Mouse (Mus musculus) E14TG2a.4 (cell line): Measurements from ENCODE around the gene Picalm.
"Not testable (repeated sequence)": the region's sequence is repeated elsewhere in the genome, so short reads cannot be mapped to it uniquely, and the experiment has no call there.

Experiments
- H3K27me3 ChIP-seq: 2 replicates; pipeline ENCODE4 v1.6.1; 2014; ENCODE audit warnings: low read length, control low read depth; ENCODE audit not compliant: insufficient read depth
- H3K36me3 ChIP-seq: 2 replicates; pipeline ENCODE4 v1.6.1; 2014; ENCODE audit warnings: low read length, control low read depth; ENCODE audit not compliant: insufficient read depth
- H3K4me1 ChIP-seq: replicated peaks from 2 replicates; pipeline ENCODE4 v1.6.1; 2014; ENCODE audit warnings: low read depth, low read length, control low read depth
- H3K4me3 ChIP-seq: replicated peaks from 2 replicates; pipeline ENCODE4 v1.5.1; 2014; ENCODE audit warnings: mild to moderate bottlenecking, low read length
- H3K9me3 ChIP-seq: 2 replicates; pipeline ENCODE4 v1.6.1; 2014; ENCODE audit warnings: low read length, control low read depth
- CTCF ChIP-seq: conservative IDR thresholded peaks from 2 replicates; pipeline ENCODE4 v1.5.1; 2014; ENCODE audit warnings: low read length
- NANOG ChIP-seq: IDR thresholded peaks from 2 replicates; pipeline ENCODE4 v1.6.1; 2014; ENCODE audit warnings: borderline replicate concordance, low read length, mixed read lengths
- POU5F1 ChIP-seq: IDR thresholded peaks from 2 replicates; pipeline ENCODE4 v1.6.1; 2014; ENCODE audit warnings: low read length, borderline replicate concordance

Picalm gene

GRCm38 (mm10) chr7:90160598-90160997, 30.6 kb downstream of the Picalm start:
- no peaks in the 10 kb centered on the region for H3K9me3 ChIP-seq
- TF ChIP-seq POU5F1 (no peak), CTCF (no peak), NANOG (no peak)
- H3K36me3 ChIP-seq, result peaks cover 38% of the 10 kb centered on the region
- no peaks in the 10 kb centered on the region for H3K27me3 ChIP-seq
- peaks cover 18% of the 10 kb centered on the region for H3K4me1 ChIP-seq
- H3K4me3 ChIP-seq, result no peak overlapping the region

GRCm38 (mm10) chr7:90164276-90164675, 34.3 kb downstream of the Picalm start:
- H3K4me1 ChIP-seq, result peaks cover 25% of the 10 kb centered on the region
- no peaks in the 10 kb centered on the region for H3K27me3 ChIP-seq
- H3K4me3 ChIP-seq, result no peak overlapping the region
- H3K36me3 ChIP-seq, result peaks cover 62% of the 10 kb centered on the region
- H3K9me3 ChIP-seq, result no peaks in the 10 kb centered on the region
- TF ChIP-seq NANOG, result no peak

DNA sequence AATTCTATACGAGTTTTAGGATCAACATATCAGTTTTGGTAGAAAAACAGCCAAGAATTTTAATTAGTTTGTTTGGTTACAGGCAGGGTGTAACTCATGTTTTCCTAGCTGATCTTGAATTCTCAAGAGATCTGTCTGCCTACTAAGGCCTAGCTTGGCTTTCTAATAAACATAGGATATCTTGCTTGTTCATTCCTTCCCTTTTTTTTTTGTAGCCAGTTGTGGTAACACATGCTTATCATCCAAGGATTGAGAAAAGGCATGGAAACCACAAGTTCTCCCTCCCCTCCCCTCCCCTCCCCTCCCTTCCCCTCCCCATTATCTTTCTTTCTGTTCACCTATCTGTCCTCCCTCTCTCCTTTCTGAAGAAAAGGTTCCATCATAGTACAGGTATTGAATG, 36.0 kb downstream of the Picalm start:
- no peaks in the 10 kb centered on the region for H3K9me3 ChIP-seq
- no peak for TF ChIP-seq CTCF
- no peak for TF ChIP-seq NANOG
- TF ChIP-seq POU5F1, result no peak
- H3K36me3 ChIP-seq, result peaks cover 66% of the 10 kb centered on the region
- peaks cover 25% of the 10 kb centered on the region for H3K4me1 ChIP-seq
- H3K4me3 ChIP-seq, result no peak overlapping the region
- no peaks in the 10 kb centered on the region for H3K27me3 ChIP-seq

DNA sequence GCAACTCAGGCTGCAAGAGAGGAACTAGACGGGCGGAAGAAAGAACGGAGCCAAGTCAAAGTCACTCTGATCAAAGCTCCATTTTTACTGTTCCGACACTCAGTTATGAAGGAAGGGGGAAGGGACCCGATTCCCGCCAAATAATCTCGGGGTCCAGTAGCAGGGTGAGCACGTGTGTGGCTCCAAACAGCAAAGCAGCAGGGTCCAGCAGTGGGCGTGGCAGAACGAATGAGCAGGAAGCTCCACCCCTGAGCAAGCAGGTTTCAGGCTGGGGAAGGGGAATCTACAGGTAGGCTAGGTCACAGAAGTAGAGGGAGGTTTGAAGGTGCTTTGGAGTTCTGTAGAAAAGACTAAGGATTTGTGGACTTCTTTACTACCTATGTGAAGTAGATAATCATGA, 37.8 kb downstream of the Picalm start:
- H3K4me3 ChIP-seq, H3K9me3 ChIP-seq, H3K27me3 ChIP-seq: not testable (repeated sequence)
- Histone ChIP-seq H3K4me1 (peaks cover 25% of the 10 kb centered on the region), H3K36me3 (peaks cover 61% of the 10 kb centered on the region)

GRCm38 (mm10) chr7:90173778-90174177, 43.8 kb downstream of the Picalm start:
- no peak for TF ChIP-seq CTCF
- no peak for TF ChIP-seq POU5F1
- TF ChIP-seq NANOG, result no peak
- Histone ChIP-seq H3K36me3 (peaks cover 64% of the 10 kb centered on the region), H3K4me3 (no peak overlapping the region), H3K27me3 (no peaks in the 10 kb centered on the region), H3K9me3 (no peaks in the 10 kb centered on the region), H3K4me1 (no peaks in the 10 kb centered on the region)

DNA sequence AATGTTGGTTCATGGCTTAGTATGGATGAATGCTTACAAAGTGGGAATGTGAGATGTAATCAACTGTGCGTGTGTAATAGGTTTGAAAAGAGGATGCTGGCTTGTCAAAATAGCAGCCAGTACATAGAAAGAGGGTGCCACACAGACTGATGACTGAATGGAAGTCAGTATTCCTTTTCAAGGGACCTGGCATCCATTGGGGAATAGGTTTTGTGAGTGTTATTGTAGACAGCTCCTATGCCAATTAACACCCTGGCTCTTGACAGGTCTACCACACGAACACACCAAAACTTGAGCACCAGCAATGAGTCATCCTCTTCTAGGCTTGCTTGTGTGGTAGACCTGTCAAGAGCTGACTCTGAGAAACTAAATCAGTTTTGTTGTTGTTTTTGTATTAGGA, 45.6 kb downstream of the Picalm start:
- Histone ChIP-seq H3K27me3 (no peaks in the 10 kb centered on the region), H3K4me1 (no peaks in the 10 kb centered on the region), H3K4me3 (no peak overlapping the region), H3K36me3 (peaks cover 64% of the 10 kb centered on the region), H3K9me3 (no peaks in the 10 kb centered on the region)
- TF ChIP-seq CTCF (no peak), POU5F1 (no peak), NANOG (no peak)

GRCm38 (mm10) chr7:90180635-90181034, 50.6 kb downstream of the Picalm start:
- TF ChIP-seq POU5F1 (no peak), CTCF (no peak), NANOG (no peak)
- Histone ChIP-seq H3K4me3 (no peak overlapping the region), H3K9me3 (no peaks in the 10 kb centered on the region), H3K36me3 (peaks cover 57% of the 10 kb centered on the region), H3K27me3 (no peaks in the 10 kb centered on the region), H3K4me1 (no peaks in the 10 kb centered on the region)

DNA sequence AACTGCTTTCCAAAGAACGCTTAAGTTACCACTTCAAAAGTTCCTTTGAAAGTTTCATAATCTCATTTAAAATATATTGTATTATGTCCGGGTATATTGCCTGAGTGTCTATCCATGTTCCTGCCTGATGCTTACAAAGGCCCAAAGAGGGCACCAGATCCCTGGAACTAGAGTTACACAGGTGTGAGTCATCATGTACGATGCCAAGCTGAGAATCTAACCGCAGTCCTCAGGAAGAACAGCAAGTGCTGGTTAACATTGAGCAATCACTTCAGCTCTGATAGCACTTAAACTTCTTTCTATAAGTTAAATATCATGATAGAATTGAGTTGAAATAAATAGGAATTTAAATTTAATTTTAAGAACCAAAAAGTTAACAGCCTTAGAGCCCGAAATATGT, 70.2 kb downstream of the Picalm start:
- Histone ChIP-seq H3K9me3 (no peaks in the 10 kb centered on the region), H3K4me3 (no peak overlapping the region), H3K36me3 (peaks cover 66% of the 10 kb centered on the region), H3K27me3 (no peaks in the 10 kb centered on the region), H3K4me1 (no peaks in the 10 kb centered on the region)
- TF ChIP-seq CTCF (no peak), NANOG (no peak), POU5F1 (no peak)

GRCm38 (mm10) chr7:90201877-90202465, 72.0 kb downstream of the Picalm start:
- TF ChIP-seq CTCF (no peak), NANOG (no peak), POU5F1 (no peak)

More at GRCm38 (mm10) chr7:90201877-90202465, 72.0 kb downstream of the Picalm start:
- peaks cover 60% of the 10 kb centered on the region for H3K36me3 ChIP-seq
- H3K9me3 ChIP-seq, result no peaks in the 10 kb centered on the region
- H3K27me3 ChIP-seq, result no peaks in the 10 kb centered on the region
- H3K4me1 ChIP-seq, result no peaks in the 10 kb centered on the region; the same call in 1 of the 2 replicates
- H3K4me3 ChIP-seq, result no peak overlapping the region
